Mouse (Mus musculus) limb, embryonic 13.5 days (tissue): ENCODE results near the gene Ring1. TPM values are rescaled to one million over a fixed set of nuclear protein-coding genes. Genes with fewer than 3 reads are reported as not detected.
A peak's percentile ranks its signal among the peaks of the same experiment; 100 is the strongest.
"Not testable (repeated sequence)": the region's sequence is repeated elsewhere in the genome, so short reads cannot be mapped to it uniquely, and the experiment has no call there.

Experiments
- ATAC-seq: fragments of 200-750 bp; cut with Nextera tagmentation; 2 replicates; pipeline ENCODE4 v1.8.0; 2017; ENCODE audit warnings: low read depth, moderate number of reproducible peaks, moderate TSS enrichment; ENCODE audit not compliant: low FRiP score
- H3K27ac ChIP-seq: fragments of 300-500 bp; sonication (generic); 2 replicates; pipeline ENCODE4 v1.5.1; 2015; ENCODE audit warnings: inconsistent platforms, mild to moderate bottlenecking, moderate library complexity
- H3K27me3 ChIP-seq: fragments of 300-500 bp; sonication (generic); 2 replicates; pipeline ENCODE4 v1.6.1; 2015; ENCODE audit warnings: mild to moderate bottlenecking, inconsistent platforms
- H3K36me3 ChIP-seq: fragments of 300-500 bp; sonication (generic); 2 replicates; pipeline ENCODE4 v1.6.1; 2015; ENCODE audit warnings: inconsistent platforms, mild to moderate bottlenecking, moderate library complexity
- H3K4me1 ChIP-seq: fragments of 300-500 bp; sonication (generic); 2 replicates; pipeline ENCODE4 v1.6.1; 2015; ENCODE audit warnings: inconsistent platforms
- H3K4me2 ChIP-seq: fragments of 300-500 bp; sonication (generic); replicated peaks from 2 replicates; pipeline ENCODE4 v1.6.1; 2015; ENCODE audit warnings: inconsistent platforms, mild to moderate bottlenecking, moderate library complexity
- H3K4me3 ChIP-seq: fragments of 300-500 bp; sonication (generic); 2 replicates; pipeline ENCODE4 v1.5.1; 2015; ENCODE audit warnings: moderate library complexity, mild to moderate bottlenecking, inconsistent platforms
- H3K9ac ChIP-seq: fragments of 300-500 bp; sonication (generic); 2 replicates; pipeline ENCODE4 v1.6.1; 2015; ENCODE audit warnings: mild to moderate bottlenecking, inconsistent platforms
- H3K9me3 ChIP-seq: fragments of 300-500 bp; sonication (generic); 2 replicates; pipeline ENCODE4 v1.6.1; 2016; ENCODE audit warnings: inconsistent platforms
- WGBS: fragments of 180-500 bp; shearing (Covaris S2); methylation state at CpG from one replicate; pipeline ENCODE4 v1.1.7; 2015; 5-methylcytosine and 5-hydroxymethylcytosine counted together
- polyA plus RNA-seq: library from polyadenylated mRNA; unstranded; fragments of >200 nt; fragmentation: Nextera tagmentation; extraction: Ambion mirVana; gene quantifications from 2 replicates; pipeline ENCODE4 v1.2.1, GENCODE M21; 2015

The Ring1 gene
- polyA plus RNA-seq, 1 experiment from 2014 or later, result 19.1 TPM

DNA sequence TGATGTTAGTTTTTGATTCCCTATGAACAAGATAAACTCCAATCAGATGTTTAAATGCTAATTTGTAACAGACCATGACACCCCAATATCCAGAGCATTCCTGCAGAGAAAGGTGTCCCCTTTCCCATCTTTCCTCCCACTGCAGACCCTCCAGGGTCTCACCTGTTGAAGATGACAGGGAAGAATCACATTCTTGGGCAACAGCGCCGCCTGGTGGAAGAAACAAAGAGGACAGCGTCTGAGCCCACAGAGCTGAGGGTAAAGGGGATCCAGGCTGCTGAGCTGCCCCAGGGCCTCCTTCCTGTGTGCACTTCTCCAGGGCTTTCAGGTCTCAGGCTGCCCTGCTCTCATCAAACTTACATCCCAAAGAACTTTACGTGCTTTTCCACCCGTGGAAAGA is 21.1 kb downstream of the Ring1 start:
- no peak for ATAC-seq
- Histone ChIP-seq H3K36me3 (no peaks in the 10 kb centered on the region), H3K4me2 (no peak overlapping the region), H3K9me3 (no peaks in the 10 kb centered on the region), H3K4me1 (peaks cover 12% of the 10 kb centered on the region), H3K27ac (no peak overlapping the region), H3K4me3 (no peak overlapping the region), H3K9ac (no peak overlapping the region), H3K27me3 (peaks cover 52% of the 10 kb centered on the region)
- WGBS, result 6% methylated on average over 5 of the region's 5 CpGs

DNA sequence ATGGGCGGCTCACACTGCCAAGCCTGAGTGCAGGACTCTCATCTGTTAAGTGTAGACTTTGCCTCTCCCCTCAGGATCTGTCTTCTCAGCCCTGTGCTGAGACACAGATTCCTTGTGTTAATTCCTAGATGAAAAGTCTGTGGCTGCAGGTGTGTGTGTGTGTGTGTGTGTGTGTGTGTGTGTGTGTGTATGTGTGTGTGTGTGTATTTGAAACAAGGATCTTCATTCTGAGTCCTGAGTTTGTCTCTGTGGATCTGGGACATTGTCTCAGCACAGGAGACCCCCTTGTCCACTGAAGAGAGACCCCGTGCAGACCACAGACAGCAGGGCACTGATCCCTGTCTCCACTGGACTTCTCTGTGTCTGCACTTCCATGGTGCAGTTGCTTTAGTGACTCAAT is 23.7 kb downstream of the Ring1 start:
- WGBS, result 59% methylated on average over 2 of the region's 2 CpGs
- H3K4me3 ChIP-seq, H3K36me3 ChIP-seq, H3K9ac ChIP-seq, H3K27ac ChIP-seq, ATAC-seq, H3K9me3 ChIP-seq: not testable (repeated sequence)
- Histone ChIP-seq H3K4me1 (peaks cover 12% of the 10 kb centered on the region), H3K4me2 (peak overlapping the region; percentile 88), H3K27me3 (peaks cover 69% of the 10 kb centered on the region)

DNA sequence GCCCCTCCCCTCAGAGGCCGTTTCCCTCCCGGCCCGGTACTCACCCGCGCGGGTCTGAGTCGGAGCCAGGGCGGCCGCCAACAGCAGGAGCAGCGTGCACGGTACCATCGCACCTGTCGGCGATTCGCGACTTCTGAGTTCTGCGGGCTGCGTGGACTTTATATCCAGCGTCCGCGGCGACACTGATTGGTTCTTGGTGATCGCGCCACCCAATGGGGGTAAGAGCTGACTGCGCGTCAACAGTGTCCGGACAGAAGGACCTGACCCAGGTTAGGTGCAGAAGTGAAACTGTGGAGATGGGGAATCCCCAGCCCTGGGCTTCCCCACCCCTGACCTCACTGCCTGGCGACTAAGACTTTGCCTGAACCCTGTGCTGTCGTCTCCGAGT is 24.3 kb downstream of the Ring1 start, which contains the start of gene H2-K1:
Gene H2-K1, minus strand, starts transcription at position 198 of the 388 bp plus-strand sequence.
- peak within 1 kb of the TSS; percentile 51 for H3K4me3 ChIP-seq
- peak within 1 kb of the TSS; percentile 88 for H3K4me2 ChIP-seq
- under 1% methylated on average over 30 of the region's 30 CpGs for WGBS
- H3K27me3 ChIP-seq, result peaks cover 72% of the 10 kb centered on the region
- H3K9me3 ChIP-seq, result no peaks in the 10 kb centered on the region
- no peak within 1 kb of the TSS for H3K27ac ChIP-seq
- H3K36me3 ChIP-seq, result no peaks in the 10 kb centered on the region
- peak within 1 kb of the TSS; percentile 63 for H3K9ac ChIP-seq
- peak; percentile 71 for ATAC-seq
- H3K4me1 ChIP-seq, result peaks cover 12% of the 10 kb centered on the region

DNA sequence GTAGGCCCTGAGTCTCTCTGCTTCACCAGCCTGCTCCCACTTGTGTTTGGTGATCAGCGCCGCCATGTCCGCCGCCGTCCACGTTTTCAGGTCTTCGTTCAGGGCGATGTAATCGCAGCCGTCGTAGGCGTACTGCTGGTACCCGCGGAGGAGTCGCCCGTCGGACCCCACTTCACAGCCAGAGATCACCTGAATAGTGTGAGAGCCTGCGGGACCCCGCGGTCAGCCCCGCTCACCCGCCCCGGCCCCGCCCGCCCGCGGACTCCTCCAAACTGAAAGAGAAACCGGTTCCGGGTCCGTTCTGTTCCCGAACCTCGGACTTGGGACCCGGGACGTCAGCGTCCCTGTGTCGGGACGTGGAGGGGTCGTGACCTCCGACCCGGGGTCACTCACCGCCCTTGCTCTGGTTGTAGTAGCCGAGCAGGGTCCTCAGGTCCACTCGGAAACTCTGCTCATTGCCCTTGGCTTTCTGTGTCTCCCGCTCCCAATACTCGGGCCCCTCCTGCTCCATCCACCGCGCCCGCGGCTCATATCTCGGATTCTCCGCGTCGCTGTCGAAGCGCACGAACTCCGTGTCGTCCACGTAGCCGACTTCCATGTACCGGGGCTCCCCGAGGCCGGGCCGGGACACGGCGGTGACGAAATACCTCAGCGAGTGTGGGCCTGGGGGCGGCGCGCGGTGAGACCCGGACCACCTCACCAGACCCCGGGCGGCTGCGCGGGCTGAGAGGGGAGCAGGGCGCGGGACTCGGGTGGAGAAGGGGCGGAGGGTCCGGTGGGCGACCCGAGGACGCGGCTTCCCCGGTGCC is 24.9 kb downstream of the Ring1 start:
- Histone ChIP-seq H3K9me3 (no peaks in the 10 kb centered on the region), H3K27me3 (peaks cover 72% of the 10 kb centered on the region), H3K4me1 (peaks cover 12% of the 10 kb centered on the region), H3K4me2 (peak overlapping the region; percentile 88), H3K27ac (no peak overlapping the region), H3K9ac (peak overlapping the region; percentile 63), H3K36me3 (no peaks in the 10 kb centered on the region), H3K4me3 (peak overlapping the region; percentile 51)
- 2% methylated on average over 87 of the region's 87 CpGs for WGBS
- peak; percentile 32; the same call in 1 of the 2 replicates for ATAC-seq

DNA sequence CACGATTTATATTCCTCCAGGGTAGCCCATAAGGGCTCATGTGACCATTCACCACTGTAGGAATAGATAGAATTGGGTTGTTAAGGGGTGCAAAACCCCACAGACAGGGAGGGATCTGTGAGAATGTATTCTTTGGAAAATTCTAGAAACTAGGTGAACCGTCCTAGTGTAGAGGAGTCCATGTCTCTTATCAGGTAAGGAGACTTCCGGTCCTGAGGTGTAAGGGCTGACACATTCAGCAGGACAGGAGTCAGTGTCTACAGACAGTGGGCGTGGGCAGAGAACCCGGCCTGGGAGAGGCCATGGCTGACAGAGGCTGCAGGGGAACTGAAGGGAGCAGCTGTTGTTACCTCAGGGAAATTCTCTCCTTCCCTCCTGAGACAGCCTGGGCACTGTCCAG is 25.8 kb downstream of the Ring1 start:
- not testable (repeated sequence) for ATAC-seq, H3K27ac ChIP-seq, H3K4me3 ChIP-seq, H3K9ac ChIP-seq, H3K9me3 ChIP-seq, H3K4me2 ChIP-seq, H3K36me3 ChIP-seq
- Histone ChIP-seq H3K4me1 (peaks cover 12% of the 10 kb centered on the region), H3K27me3 (peaks cover 72% of the 10 kb centered on the region)
- 57% methylated on average over 5 of the region's 5 CpGs for WGBS

DNA sequence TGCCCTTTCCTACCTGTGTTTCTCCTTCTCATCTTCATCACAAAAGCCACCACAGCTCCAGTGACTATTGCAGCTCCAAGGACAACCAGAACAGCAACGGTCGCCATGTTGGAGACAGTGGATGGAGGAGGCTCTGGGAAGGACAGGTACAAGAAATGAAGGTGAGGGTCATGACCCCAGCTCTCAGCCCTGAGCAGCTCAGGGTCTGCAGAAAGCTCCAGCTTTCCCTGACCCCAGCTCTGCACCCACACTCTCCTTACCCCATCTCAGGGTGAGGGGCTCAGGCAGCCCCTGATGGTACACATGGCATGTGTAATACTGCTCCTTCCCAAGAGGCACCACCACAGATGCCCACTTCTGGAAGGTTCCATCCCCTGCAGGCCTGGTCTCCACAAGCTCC is 27.5 kb downstream of the Ring1 start:
- H3K4me2 ChIP-seq, H3K27ac ChIP-seq, ATAC-seq, H3K9ac ChIP-seq, H3K4me3 ChIP-seq, H3K9me3 ChIP-seq, H3K36me3 ChIP-seq: not testable (repeated sequence)
- peaks cover 12% of the 10 kb centered on the region for H3K4me1 ChIP-seq
- peaks cover 61% of the 10 kb centered on the region for H3K27me3 ChIP-seq
- 85% methylated on average over 2 of the region's 2 CpGs for WGBS

DNA sequence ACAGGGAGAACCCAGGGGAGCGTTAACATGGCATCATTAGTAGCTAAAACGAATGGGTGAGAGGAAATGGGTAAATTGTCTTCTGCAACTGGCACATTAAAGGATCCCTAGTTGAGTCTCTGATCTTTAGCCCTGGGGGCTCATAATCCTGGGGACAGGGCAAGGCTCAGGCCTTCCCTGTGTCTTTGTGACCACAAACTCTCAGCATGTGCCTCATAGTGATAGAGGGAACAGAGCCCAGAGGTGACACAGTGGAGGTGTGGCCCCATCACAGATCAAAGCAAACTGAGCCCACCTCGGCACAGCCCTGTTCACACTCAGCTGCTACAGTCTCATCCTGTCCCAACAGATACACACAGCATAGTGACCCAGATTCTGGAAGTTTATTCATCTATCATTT is 28.8 kb downstream of the Ring1 start:
- Histone ChIP-seq H3K4me1 (peaks cover 12% of the 10 kb centered on the region), H3K27ac (no peak overlapping the region), H3K4me3 (no peak overlapping the region), H3K4me2 (no peak overlapping the region), H3K9ac (no peak overlapping the region), H3K9me3 (no peaks in the 10 kb centered on the region), H3K36me3 (no peaks in the 10 kb centered on the region), H3K27me3 (peaks cover 48% of the 10 kb centered on the region)
- 21% methylated on average over 3 of the region's 3 CpGs for WGBS
- ATAC-seq, result no peak

DNA sequence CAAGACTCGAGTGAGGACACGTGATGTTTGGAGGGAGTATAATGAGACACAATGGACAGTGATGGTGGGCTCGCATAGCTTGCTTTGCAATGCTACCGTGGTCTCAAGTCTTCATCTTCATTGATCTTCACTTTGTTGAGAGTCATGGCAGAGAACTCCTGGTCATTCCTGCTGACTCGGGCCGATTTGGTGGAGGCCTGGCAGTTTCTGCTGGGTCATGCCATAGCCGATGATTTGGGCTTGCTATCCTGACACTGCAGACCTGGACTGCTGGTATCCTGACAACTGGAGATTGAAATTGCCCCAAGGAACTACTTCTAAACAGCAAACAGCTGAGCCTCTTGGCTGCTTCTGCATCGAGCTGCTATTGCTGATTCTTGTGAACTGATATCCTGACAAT is 29.5 kb downstream of the Ring1 start:
- H3K4me2 ChIP-seq, result no peak overlapping the region
- ATAC-seq, result no peak
- no peaks in the 10 kb centered on the region for H3K36me3 ChIP-seq
- no peak overlapping the region for H3K27ac ChIP-seq
- no peak overlapping the region for H3K4me3 ChIP-seq
- no peaks in the 10 kb centered on the region for H3K9me3 ChIP-seq
- no peak overlapping the region for H3K9ac ChIP-seq
- peaks cover 7% of the 10 kb centered on the region for H3K4me1 ChIP-seq
- peaks cover 41% of the 10 kb centered on the region for H3K27me3 ChIP-seq
- 85% methylated on average over 8 of the region's 8 CpGs for WGBS

DNA sequence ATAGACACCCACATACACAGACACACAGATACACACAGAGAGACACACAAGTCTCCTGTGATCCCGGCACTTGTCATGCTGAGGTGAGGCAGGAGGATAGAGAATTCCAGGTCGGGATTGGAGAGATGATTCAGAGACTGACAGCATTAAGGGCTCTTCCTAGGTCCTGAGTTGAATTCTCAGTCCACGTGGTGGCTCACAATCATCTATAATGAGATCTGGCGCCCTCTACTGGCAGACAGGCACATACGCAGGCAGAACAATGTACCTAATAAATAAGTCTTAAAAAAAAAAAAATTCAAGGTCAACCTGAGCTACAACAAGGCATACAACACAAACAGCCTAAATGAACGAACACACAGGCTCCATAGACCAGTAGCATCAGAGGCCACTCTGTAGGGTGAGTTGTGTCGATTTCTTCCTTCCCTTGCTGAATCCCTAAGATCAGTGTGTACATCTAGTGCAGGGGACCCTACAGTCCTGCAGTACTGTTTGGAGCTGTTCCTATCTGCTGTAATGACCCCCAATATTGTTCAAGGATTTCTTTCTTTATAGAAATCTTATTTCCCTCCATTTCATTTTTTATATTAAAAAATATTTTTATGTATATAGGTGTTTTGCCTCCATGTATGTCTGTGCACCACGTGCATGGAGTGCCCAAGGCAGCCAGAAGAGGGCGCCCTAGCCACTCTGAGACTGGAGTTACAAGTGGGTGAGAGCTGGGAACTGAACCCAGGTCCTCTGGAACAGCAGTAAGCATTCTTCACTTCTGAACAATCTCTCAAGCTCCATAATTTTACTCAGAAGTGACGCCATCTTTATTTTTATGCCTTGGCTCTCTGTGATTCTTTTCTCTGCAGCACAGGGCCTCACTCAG is 32.5 kb downstream of the Ring1 start:
- H3K27ac ChIP-seq, result no peak overlapping the region
- no peaks in the 10 kb centered on the region for H3K4me1 ChIP-seq
- H3K4me3 ChIP-seq, result no peak overlapping the region
- WGBS, result 32% methylated on average over 10 of the region's 10 CpGs
- no peak overlapping the region for H3K9ac ChIP-seq
- H3K27me3 ChIP-seq, result peaks cover 19% of the 10 kb centered on the region
- ATAC-seq, result no peak
- H3K4me2 ChIP-seq, result no peak overlapping the region
- no peaks in the 10 kb centered on the region for H3K9me3 ChIP-seq
- H3K36me3 ChIP-seq, result no peaks in the 10 kb centered on the region

DNA sequence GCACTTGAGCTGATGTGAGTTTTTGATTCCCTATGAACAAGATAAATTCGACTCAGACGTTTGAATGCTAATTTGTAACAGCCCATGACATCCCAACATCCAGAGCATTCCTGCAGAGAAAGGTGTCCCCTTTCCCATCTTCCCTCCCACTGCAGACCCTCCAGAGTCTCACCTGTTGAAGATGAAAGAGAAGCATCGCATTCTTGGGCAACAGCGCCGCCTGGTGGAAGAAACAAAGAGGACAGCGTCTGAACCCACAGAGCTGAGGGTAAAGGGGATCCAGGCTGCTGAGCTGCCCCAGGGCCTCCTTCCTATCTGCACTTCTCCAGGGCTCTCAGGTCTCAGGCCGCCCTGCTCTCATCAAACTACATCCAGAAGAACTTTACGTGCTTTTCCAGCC is 42.3 kb downstream of the Ring1 start:
- not testable (repeated sequence) for H3K27ac ChIP-seq
- 9% methylated on average over 8 of the region's 8 CpGs for WGBS
- peak overlapping the region; percentile 54 for H3K4me3 ChIP-seq

DNA sequence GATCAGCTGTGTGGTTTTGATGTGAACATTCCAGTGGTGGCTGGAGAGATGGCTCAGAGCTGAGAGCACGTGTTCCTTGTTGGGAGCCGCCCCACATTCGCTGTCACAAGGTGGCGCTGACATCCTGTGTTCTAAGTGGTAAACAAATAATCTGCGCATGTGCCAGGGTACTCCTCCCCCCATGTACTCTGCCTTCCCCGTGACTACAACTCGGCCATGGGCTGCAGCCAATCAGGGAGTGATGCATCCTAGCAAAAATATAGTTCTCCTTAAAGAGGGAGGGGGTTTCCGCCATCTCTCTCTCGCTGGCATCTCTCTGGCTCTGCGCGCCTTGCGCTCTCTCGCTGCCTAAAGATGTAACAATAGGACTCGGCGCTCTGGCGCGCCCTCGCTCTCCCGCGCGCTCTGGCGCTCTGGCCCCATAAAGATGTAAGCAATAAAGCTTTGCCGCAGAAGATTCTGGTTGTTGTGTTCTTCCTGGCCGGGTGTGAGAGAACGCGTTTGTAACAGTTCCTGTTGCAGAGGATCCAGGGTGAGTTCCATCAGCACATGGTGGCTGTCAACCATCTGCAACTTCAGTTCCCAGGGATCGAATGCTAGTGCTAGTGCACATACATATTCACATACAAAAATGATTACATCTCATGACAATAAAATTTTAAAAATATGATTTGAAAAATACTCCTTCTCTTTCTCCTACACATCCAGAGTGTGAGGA is 43.1 kb downstream of the Ring1 start:
- peak; percentile 94 for ATAC-seq
- peak overlapping the region; percentile 70 for H3K4me2 ChIP-seq
- peak overlapping the region; percentile 54 for H3K4me3 ChIP-seq
- H3K27ac ChIP-seq, result peak overlapping the region; percentile 78
- under 1% methylated on average over 27 of the region's 27 CpGs for WGBS
- not testable (repeated sequence) for H3K36me3 ChIP-seq, H3K9me3 ChIP-seq
- H3K4me1 ChIP-seq, result peaks cover 25% of the 10 kb centered on the region
- peaks cover 46% of the 10 kb centered on the region for H3K27me3 ChIP-seq
- peak overlapping the region; percentile 69 for H3K9ac ChIP-seq

More for the DNA sequence above, 42.3 kb downstream of the Ring1 start:
- H3K4me1 ChIP-seq, result peaks cover 25% of the 10 kb centered on the region
- not testable (repeated sequence) for H3K9ac ChIP-seq, ATAC-seq, H3K9me3 ChIP-seq, H3K36me3 ChIP-seq
- H3K4me2 ChIP-seq, result peak overlapping the region; percentile 70
- H3K27me3 ChIP-seq, result peaks cover 41% of the 10 kb centered on the region
